Mouse (Mus musculus) forebrain, embryonic 16.5 days (tissue): ENCODE data around the gene Ptprcap. TPM values are rescaled to one million over a fixed set of nuclear protein-coding genes. Genes with fewer than 3 reads are reported as not detected.

Experiments used
- ATAC-seq: fragments of 200-750 bp; cut with Nextera tagmentation; 2 replicates; pipeline ENCODE4 v1.8.0; 2017; ENCODE audit warnings: mild to moderate bottlenecking, moderate library complexity
- H3K27ac ChIP-seq: fragments of 300-500 bp; sonication (generic); 2 replicates; pipeline ENCODE4 v1.5.1; 2014; ENCODE audit warnings: low read length, control low read depth
- H3K27me3 ChIP-seq: fragments of 300-500 bp; sonication (generic); replicated peaks from 2 replicates; pipeline ENCODE4 v1.6.1; 2014; ENCODE audit warnings: low read length; ENCODE audit not compliant: control insufficient read depth, insufficient read depth
- H3K36me3 ChIP-seq: fragments of 300-500 bp; sonication (generic); 2 replicates; pipeline ENCODE4 v1.6.1; 2014; ENCODE audit not compliant: control insufficient read depth, insufficient read depth
- H3K4me1 ChIP-seq: fragments of 300-500 bp; sonication (generic); replicated peaks from 2 replicates; pipeline ENCODE4 v1.6.1; 2014; ENCODE audit warnings: low read length; ENCODE audit not compliant: control insufficient read depth, insufficient read depth
- H3K4me2 ChIP-seq: fragments of 300-500 bp; sonication (generic); 2 replicates; pipeline ENCODE4 v1.6.1; 2014; ENCODE audit warnings: mild to moderate bottlenecking, low read length, control low read depth
- H3K4me3 ChIP-seq: fragments of 300-500 bp; sonication (generic); replicated peaks from 2 replicates; pipeline ENCODE4 v1.5.1; 2014; ENCODE audit warnings: mild to moderate bottlenecking, low read length, control low read depth
- H3K9ac ChIP-seq: fragments of 300-500 bp; sonication (generic); replicated peaks from 2 replicates; pipeline ENCODE4 v1.6.1; 2014; ENCODE audit warnings: low read depth, low read length, control low read depth
- H3K9me3 ChIP-seq: fragments of 300-500 bp; sonication (generic); 2 replicates; pipeline ENCODE4 v1.6.1; 2016; ENCODE audit warnings: low read length; ENCODE audit not compliant: control insufficient read depth
- WGBS: fragments of 180-500 bp; shearing (Covaris S2); extraction: QIAGEN DNeasy Blood & Tissue Kit; methylation state at CpG from one replicate; pipeline ENCODE4 v1.1.7; 2014; 5-methylcytosine and 5-hydroxymethylcytosine counted together
- polyA plus RNA-seq: library from polyadenylated mRNA; unstranded; fragments of >200 nt; fragmentation: Nextera tagmentation; extraction: Ambion mirVana; gene quantifications from 2 replicates; pipeline ENCODE4 v1.2.1, GENCODE M21; 2015

The Ptprcap gene
- polyA plus RNA-seq, 1 experiment from 2014 or later = not detected

- no peak overlapping the region for H3K27ac ChIP-seq
- H3K4me3 ChIP-seq = no peak overlapping the region
- no peaks in the 10 kb centered on the region for H3K9me3 ChIP-seq
- no peak overlapping the region for H3K4me2 ChIP-seq
- no peak for ATAC-seq
- H3K27me3 ChIP-seq = no peaks in the 10 kb centered on the region
- H3K36me3 ChIP-seq = no peaks in the 10 kb centered on the region
- no peak overlapping the region for H3K9ac ChIP-seq
- H3K4me1 ChIP-seq = peaks cover 6% of the 10 kb centered on the region
- 62% methylated on average over 15 of the region's 15 CpGs for WGBS
These were observed 31.9 kb downstream of the Ptprcap start for GRCm38 (mm10) chr19:4184976-4185975.

DNA sequence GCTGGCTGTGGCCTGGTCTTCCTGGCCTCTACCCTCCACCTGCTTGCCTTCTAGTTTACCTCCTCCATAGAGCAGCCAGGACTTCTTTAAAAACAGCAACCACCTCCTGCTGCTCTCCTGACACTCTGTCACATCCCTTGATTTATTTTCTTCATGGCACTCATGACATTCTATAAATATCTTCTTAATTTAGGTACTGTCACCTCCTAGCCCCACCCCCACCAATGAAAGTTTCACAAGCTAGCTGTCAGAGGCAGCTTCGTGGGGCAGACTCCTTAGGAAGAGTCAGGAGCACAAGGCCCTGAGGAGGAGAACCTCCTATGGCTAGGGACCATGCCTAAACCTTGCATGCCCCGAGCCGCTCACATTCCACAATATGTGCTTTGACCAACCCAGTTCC, 33.9 kb downstream of the Ptprcap start:
- no peaks in the 10 kb centered on the region for H3K27me3 ChIP-seq
- no peak for ATAC-seq
- no peaks in the 10 kb centered on the region for H3K9me3 ChIP-seq
- H3K9ac ChIP-seq = no peak overlapping the region
- H3K27ac ChIP-seq = no peak overlapping the region
- H3K4me1 ChIP-seq = peaks cover 3% of the 10 kb centered on the region; the same call in 1 of the 2 replicates
- H3K4me2 ChIP-seq = no peak overlapping the region
- no peaks in the 10 kb centered on the region for H3K36me3 ChIP-seq
- no peak overlapping the region for H3K4me3 ChIP-seq
- 80% methylated on average over 3 of the region's 3 CpGs for WGBS

DNA sequence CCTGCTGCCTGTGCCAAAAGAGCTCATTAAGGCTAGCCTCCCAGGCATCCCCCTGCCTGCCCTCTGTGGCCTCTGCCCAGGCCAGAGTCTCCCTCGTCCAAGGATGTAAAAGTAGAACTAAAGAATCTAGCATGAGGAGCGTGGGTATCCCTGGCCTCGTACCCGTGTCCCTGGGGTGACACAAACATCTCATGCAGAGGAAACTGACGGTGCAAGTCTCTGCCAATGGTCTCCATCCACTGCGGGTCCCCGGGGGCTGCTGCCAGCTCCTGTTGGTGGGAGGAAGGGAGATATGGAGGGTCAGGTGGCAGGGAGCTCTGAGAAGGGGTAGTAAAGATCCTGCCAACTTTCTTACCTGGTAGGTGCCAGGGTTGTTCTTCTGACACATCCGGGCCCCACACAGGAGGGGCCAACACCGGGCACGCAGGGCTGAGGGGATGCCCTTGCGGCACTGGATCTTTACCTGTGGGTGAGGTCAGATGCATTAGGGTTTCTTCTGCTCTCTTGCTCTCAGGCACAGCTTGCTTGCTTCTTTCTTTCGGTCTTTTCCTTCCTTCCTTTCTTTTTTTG, 35.7 kb downstream of the Ptprcap start:
- Histone ChIP-seq H3K27me3 (no peaks in the 10 kb centered on the region), H3K27ac (no peak overlapping the region), H3K36me3 (peaks cover 2% of the 10 kb centered on the region; the same call in 1 of the 2 replicates), H3K4me1 (peaks cover 18% of the 10 kb centered on the region), H3K4me2 (no peak overlapping the region), H3K9ac (no peak overlapping the region), H3K4me3 (no peak overlapping the region), H3K9me3 (no peaks in the 10 kb centered on the region)
- 86% methylated on average over 12 of the region's 12 CpGs for WGBS
- no peak for ATAC-seq

DNA sequence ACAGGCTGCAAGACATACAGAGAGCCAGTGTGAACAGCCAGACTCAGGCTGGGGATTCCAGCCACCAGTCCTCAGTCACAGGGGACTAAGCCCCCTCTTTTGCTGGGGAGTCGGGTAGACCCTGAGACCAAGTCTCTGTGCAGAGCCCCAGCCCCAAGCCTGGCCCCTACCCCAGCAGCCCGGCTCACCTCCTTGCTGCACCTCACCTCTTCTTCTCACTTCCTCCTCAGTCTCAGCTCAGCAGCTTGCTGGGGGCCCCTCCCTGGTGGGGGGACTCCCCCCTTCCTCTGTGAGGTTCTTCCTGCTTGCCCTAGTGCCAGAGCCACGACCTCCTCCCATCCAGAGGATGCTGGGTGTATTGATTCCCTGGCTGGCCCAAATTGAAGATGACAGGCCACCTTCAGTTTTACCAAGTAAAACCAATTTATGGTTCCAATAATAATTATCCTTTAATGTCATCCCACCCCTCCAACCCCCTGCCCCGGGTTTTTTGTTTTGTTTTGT, 37.5 kb downstream of the Ptprcap start, which contains the start of gene Tbc1d10c:
Gene Tbc1d10c (minus strand): TSS at position 454 of the 504 bp plus-strand sequence.
- ATAC-seq = no peak
- H3K4me2 ChIP-seq = peak within 1 kb of the TSS; percentile 97
- H3K4me3 ChIP-seq = peak within 1 kb of the TSS; percentile 67
- no peaks in the 10 kb centered on the region for H3K27me3 ChIP-seq
- H3K4me1 ChIP-seq = peaks cover 23% of the 10 kb centered on the region
- H3K27ac ChIP-seq = peak within 1 kb of the TSS; percentile 84
- 78% methylated on average over 4 of the region's 4 CpGs for WGBS
- H3K36me3 ChIP-seq = peaks cover 10% of the 10 kb centered on the region
- H3K9ac ChIP-seq = peak within 1 kb of the TSS; percentile 91
- H3K9me3 ChIP-seq = no peaks in the 10 kb centered on the region

DNA sequence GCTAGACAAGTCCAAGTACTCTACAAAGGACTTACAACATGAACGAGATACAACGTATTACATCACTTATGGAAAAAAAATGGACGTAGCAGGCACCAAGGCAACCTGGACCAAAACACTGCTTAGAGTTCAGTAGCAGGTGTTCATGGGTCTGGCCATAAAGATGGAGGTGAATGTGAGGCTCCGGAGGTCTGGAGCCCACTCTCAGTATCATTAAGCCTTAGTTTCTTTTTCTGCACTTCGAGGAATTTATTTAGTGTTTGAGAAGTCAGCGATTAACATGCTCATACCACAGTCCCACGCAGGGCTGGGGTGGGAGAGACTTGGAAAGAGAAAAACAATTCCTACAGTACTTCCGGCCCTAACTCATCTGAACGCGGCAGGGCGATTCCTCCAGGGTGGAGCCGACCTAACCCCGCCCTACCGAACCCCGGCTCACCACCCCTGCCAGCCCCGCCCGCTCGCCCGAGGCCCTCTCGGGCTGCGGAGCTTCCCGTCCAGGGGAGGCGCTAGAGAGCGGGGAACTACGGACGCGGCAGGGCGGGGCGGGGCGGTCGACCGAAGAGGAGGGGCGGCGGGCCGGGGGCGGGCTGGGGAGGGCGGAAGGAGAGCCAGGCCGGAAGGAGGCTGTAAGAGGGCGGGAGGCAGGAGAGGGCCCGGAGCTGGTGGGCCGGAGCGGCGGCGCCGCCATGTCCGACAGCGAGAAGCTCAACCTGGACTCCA, 38.3 kb downstream of the Ptprcap start, which contains the start of gene Ppp1ca:
Gene Ppp1ca (plus strand): TSS at position 538 of the 723 bp plus-strand sequence.
- Histone ChIP-seq H3K4me1 (peaks cover 28% of the 10 kb centered on the region), H3K9me3 (no peaks in the 10 kb centered on the region), H3K27ac (peak within 1 kb of the TSS; percentile 84), H3K36me3 (peaks cover 14% of the 10 kb centered on the region), H3K4me2 (peak within 1 kb of the TSS; percentile 97), H3K4me3 (peak within 1 kb of the TSS; percentile 67), H3K9ac (peak within 1 kb of the TSS; percentile 91), H3K27me3 (no peaks in the 10 kb centered on the region)
- ATAC-seq = peak; percentile 91
- WGBS = 7% methylated on average over 40 of the region's 47 CpGs

GRCm38 (mm10) chr19:4192251-4192985, 39.0 kb downstream of the Ptprcap start:
- Histone ChIP-seq H3K27ac (peak overlapping the region; percentile 84), H3K4me2 (peak overlapping the region; percentile 97), H3K36me3 (peaks cover 18% of the 10 kb centered on the region), H3K27me3 (no peaks in the 10 kb centered on the region), H3K9ac (peak overlapping the region; percentile 91), H3K9me3 (no peaks in the 10 kb centered on the region), H3K4me1 (peaks cover 29% of the 10 kb centered on the region), H3K4me3 (peak overlapping the region; percentile 67)
- peak; percentile 58; the same call in 1 of the 2 replicates for ATAC-seq
- WGBS = under 1% methylated on average over 46 of the region's 52 CpGs

GRCm38 (mm10) chr19:4193129-4193528, 39.7 kb downstream of the Ptprcap start:
- no peaks in the 10 kb centered on the region for H3K9me3 ChIP-seq
- 54% methylated on average over 6 of the region's 6 CpGs for WGBS
- H3K9ac ChIP-seq = peak overlapping the region; percentile 91
- H3K27me3 ChIP-seq = no peaks in the 10 kb centered on the region
- H3K4me1 ChIP-seq = peaks cover 29% of the 10 kb centered on the region
- H3K36me3 ChIP-seq = peaks cover 18% of the 10 kb centered on the region
- ATAC-seq = no peak
- peak overlapping the region; percentile 67 for H3K4me3 ChIP-seq
- H3K4me2 ChIP-seq = peak overlapping the region; percentile 97
- H3K27ac ChIP-seq = no peak overlapping the region

DNA sequence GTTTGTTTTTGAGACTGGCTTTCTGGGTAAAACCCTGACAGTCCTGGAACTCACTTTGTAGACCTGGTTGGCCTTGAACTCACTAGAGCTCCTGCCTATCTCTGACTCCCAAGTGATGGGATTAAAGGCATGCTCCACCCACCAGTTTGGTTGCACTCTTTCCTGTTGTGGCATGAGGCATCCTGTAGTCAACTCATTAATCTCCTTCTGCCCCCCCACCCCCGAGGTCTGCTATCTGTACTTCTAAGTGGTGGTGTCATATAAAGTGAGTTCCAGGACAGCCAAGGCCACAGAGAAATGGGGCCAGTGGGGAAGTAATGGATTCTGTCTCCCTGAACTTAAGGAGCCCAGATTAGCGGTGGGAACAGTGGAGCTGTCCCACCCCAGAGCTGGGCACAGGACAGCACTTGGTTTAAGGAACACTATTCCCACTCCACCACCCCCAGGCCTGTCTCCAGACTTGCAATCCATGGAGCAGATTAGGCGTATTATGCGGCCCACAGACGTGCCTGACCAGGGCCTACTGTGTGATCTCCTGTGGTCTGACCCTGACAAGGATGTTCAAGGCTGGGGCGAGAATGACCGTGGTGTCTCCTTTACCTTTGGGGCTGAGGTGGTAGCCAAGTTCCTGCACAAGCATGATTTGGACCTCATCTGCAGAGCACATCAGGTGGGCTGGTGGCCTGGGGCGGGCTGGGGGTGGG, 40.8 kb downstream of the Ptprcap start:
- H3K4me3 ChIP-seq = no peak overlapping the region
- H3K27ac ChIP-seq = no peak overlapping the region
- H3K9ac ChIP-seq = no peak overlapping the region
- H3K4me2 ChIP-seq = no peak overlapping the region
- H3K36me3 ChIP-seq = peaks cover 18% of the 10 kb centered on the region
- peaks cover 29% of the 10 kb centered on the region for H3K4me1 ChIP-seq
- H3K27me3 ChIP-seq = no peaks in the 10 kb centered on the region
- WGBS = 93% methylated on average over 8 of the region's 8 CpGs
- ATAC-seq = no peak
- no peaks in the 10 kb centered on the region for H3K9me3 ChIP-seq
